Mouse (Mus musculus): ENCODE data around the gene Psmd2.
A peak's percentile ranks its signal among the peaks of the same experiment; 100 is the strongest.
"Not testable (repeated sequence)": the region's sequence is repeated elsewhere in the genome, so short reads cannot be mapped to it uniquely, and the experiment has no call there.

Gene Psmd2

GRCm38 (mm10) chr16:20657661-20658060 is 6.2 kb downstream of the Psmd2 start:
- no peak for DNase-seq (ENCODE audit: low spot score in 2 of 2)

- DNase-seq (ENCODE audit: low spot score in 2 of 2), result not testable (repeated sequence)
These were observed 16.6 kb downstream of the Psmd2 start, which contains the start of gene Eif4g1 for GRCm38 (mm10) chr16:20668013-20668412. Gene Eif4g1 (plus strand): TSS chr16:20668313.

- DNase-seq (ENCODE audit: low spot score in 2 of 2), result no peak
These were observed 18.8 kb downstream of the Psmd2 start for GRCm38 (mm10) chr16:20670291-20670690.

GRCm38 (mm10) chr16:20671886-20672285 is 20.4 kb downstream of the Psmd2 start:
- DNase-seq (ENCODE audit: low spot score in 2 of 2), result no peak

- peak; percentile 94 for DNase-seq (ENCODE audit: low spot score in 2 of 2)
These were observed 21.0 kb downstream of the Psmd2 start for GRCm38 (mm10) chr16:20672500-20672902.

GRCm38 (mm10) chr16:20672965-20673705 is 21.7 kb downstream of the Psmd2 start:
- DNase-seq (ENCODE audit: low spot score in 2 of 2), result peak; percentile 20 to 25

- no peak for DNase-seq (ENCODE audit: low spot score in 2 of 2)
These were observed 22.4 kb downstream of the Psmd2 start for GRCm38 (mm10) chr16:20673706-20674303.

GRCm38 (mm10) chr16:20675213-20675612 is 23.8 kb downstream of the Psmd2 start:
- DNase-seq (ENCODE audit: low spot score in 2 of 2), result no peak

- no peak for DNase-seq (ENCODE audit: low spot score in 2 of 2)
These were observed 25.2 kb downstream of the Psmd2 start for GRCm38 (mm10) chr16:20676702-20677101.

- no peak for DNase-seq (ENCODE audit: low spot score in 2 of 2)
These were observed 25.9 kb downstream of the Psmd2 start for GRCm38 (mm10) chr16:20677380-20677779.

GRCm38 (mm10) chr16:20677974-20678675 is 26.7 kb downstream of the Psmd2 start:
- DNase-seq (ENCODE audit: low spot score in 2 of 2), result peak; percentile 39 to 41

- no peak for DNase-seq (ENCODE audit: low spot score in 2 of 2)
These were observed 39.3 kb downstream of the Psmd2 start for GRCm38 (mm10) chr16:20690774-20691173.

- DNase-seq (ENCODE audit: low spot score in 2 of 2), result no peak
These were observed 40.2 kb downstream of the Psmd2 start for GRCm38 (mm10) chr16:20691617-20692016.

- DNase-seq (ENCODE audit: low spot score in 2 of 2), result peak; percentile 10 to 31
These were observed 41.0 kb downstream of the Psmd2 start for GRCm38 (mm10) chr16:20692241-20692965.

GRCm38 (mm10) chr16:20693111-20693701 is 41.8 kb downstream of the Psmd2 start, which contains the start of gene Fam131a:
Gene Fam131a (plus strand): TSS chr16:20693241.
- DNase-seq (ENCODE audit: low spot score in 2 of 2), result peak; percentile 90 to 92

- DNase-seq (ENCODE audit: low spot score in 2 of 2), result peak; percentile 69 to 75
These were observed 43.3 kb downstream of the Psmd2 start for GRCm38 (mm10) chr16:20694781-20695180.

- peak; percentile 97 to 98 for DNase-seq (ENCODE audit: low spot score in 2 of 2)
These were observed 44.3 kb downstream of the Psmd2 start for GRCm38 (mm10) chr16:20695622-20696323.

GRCm38 (mm10) chr16:20699266-20699665 is 47.8 kb downstream of the Psmd2 start:
- no peak for DNase-seq (ENCODE audit: low spot score in 2 of 2)

GRCm38 (mm10) chr16:20700036-20700435 is 48.6 kb downstream of the Psmd2 start:
- DNase-seq (ENCODE audit: low spot score in 2 of 2), result no peak

GRCm38 (mm10) chr16:20701316-20701715 is 49.9 kb downstream of the Psmd2 start:
- no peak for DNase-seq (ENCODE audit: low spot score in 2 of 2)

All from frontal cortex, postnatal 14 days (tissue).